Mouse (Mus musculus) heart, embryonic 10.5 days (tissue): ENCODE measurements around the gene Zfp575. TPM values are rescaled to one million over a fixed set of nuclear protein-coding genes. Genes with fewer than 3 reads are reported as not detected.

Experiments
- DNase-seq: peaks from one replicate; pipeline ENCODE4 v3.0.0-alpha.2; 2017; ENCODE audit warnings: low spot score
- H3K27ac ChIP-seq: fragments of 300-500 bp; sonication (generic); 2 replicates; pipeline ENCODE4 v1.5.1; 2016; ENCODE audit warnings: mild to moderate bottlenecking
- H3K27me3 ChIP-seq: fragments of 300-500 bp; sonication (generic); 2 replicates; pipeline ENCODE4 v1.6.1; 2016; ENCODE audit warnings: mild to moderate bottlenecking; ENCODE audit not compliant: poor library complexity, insufficient read depth, severe bottlenecking
- H3K36me3 ChIP-seq: fragments of 300-500 bp; sonication (generic); 2 replicates; pipeline ENCODE4 v1.6.1; 2016; ENCODE audit warnings: mild to moderate bottlenecking, moderate library complexity
- H3K4me1 ChIP-seq: fragments of 300-500 bp; sonication (generic); 2 replicates; pipeline ENCODE4 v1.6.1; 2016; ENCODE audit warnings: mild to moderate bottlenecking
- H3K4me3 ChIP-seq: fragments of 300-500 bp; sonication (generic); 2 replicates; pipeline ENCODE4 v1.5.1; 2016; ENCODE audit warnings: mild to moderate bottlenecking, moderate library complexity
- H3K9me3 ChIP-seq: fragments of 300-500 bp; sonication (generic); 2 replicates; pipeline ENCODE4 v1.6.1; 2016; ENCODE audit warnings: mild to moderate bottlenecking, moderate library complexity
- WGBS: fragments of 180-500 bp; shearing (Covaris S2); methylation state at CpG from one replicate; pipeline ENCODE4 v1.1.7; 2016; 5-methylcytosine and 5-hydroxymethylcytosine counted together
- polyA plus RNA-seq: library from polyadenylated mRNA; unstranded; fragments of >200 nt; fragmentation: Nextera tagmentation; extraction: Ambion mirVana; gene quantifications from 2 replicates; pipeline ENCODE4 v1.2.1, GENCODE M21; 2016

Zfp575 gene
- polyA plus RNA-seq, 1 experiment from 2014 or later, result 1.3 TPM

DNA sequence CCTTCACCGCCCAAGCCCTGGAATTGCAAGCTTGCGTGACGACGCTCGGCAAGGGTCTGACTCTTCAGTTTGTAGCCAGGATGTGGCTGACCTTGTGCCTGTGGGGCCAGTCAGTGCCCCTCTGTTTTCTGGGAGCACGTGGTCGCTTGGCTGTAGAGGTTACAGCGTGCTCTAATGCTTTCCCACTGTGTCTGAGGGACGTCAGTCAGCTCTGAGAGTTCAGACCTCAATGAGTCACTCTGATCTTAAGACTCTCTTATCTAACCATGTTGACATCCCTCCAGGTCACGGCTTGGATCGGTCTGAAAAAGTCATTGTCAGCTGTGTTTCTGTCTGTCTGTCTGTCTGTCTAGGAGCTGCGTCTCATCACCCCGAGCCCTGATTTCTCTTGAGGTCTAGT lies 27.4 kb upstream of the Zfp575 start:
- Histone ChIP-seq H3K9me3 (no peaks in the 10 kb centered on the region), H3K4me1 (peaks cover 25% of the 10 kb centered on the region), H3K4me3 (no peak overlapping the region), H3K36me3 (no peaks in the 10 kb centered on the region), H3K27me3 (peaks cover 70% of the 10 kb centered on the region), H3K27ac (no peak overlapping the region)
- no peak for DNase-seq
- WGBS, result 59% methylated on average over 13 of the region's 13 CpGs

DNA sequence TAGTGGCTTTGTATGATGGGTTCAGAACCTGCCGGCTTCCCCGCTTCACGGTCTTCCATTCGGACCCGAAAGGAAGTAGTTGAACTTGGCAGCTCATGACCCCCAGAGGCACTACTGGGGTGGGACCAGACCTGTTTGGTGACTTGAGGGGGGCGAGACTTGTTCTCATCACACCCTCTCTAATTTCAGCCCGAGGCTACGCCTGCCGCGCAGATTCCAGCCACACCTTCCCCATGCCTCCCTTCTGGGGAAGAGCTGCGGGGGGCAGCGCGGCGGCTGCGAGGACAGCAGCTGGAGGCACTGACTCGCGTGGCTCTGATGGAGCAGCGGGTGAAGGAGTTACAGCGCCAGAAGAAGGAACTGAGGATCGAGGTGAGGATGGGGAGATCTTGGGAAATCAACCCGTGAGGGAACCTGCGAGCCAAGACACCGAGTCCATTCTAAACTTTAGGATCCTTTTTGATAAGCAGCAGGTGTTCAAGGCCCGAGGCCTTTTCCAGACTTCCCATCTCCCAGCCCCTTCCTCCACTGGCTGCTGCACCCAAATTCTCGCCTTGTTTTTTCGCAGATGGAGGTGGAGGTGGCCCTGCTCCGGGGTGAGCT lies 25.0 kb upstream of the Zfp575 start:
- Histone ChIP-seq H3K27ac (no peak overlapping the region), H3K9me3 (no peaks in the 10 kb centered on the region), H3K36me3 (no peaks in the 10 kb centered on the region), H3K4me3 (peak overlapping the region; percentile 37), H3K4me1 (peaks cover 25% of the 10 kb centered on the region), H3K27me3 (peaks cover 73% of the 10 kb centered on the region)
- 5% methylated on average over 27 of the region's 27 CpGs for WGBS
- DNase-seq, result no peak

GRCm38 (mm10) chr7:24611709-24612108 lies 24.3 kb upstream of the Zfp575 start:
- Histone ChIP-seq H3K36me3 (no peaks in the 10 kb centered on the region), H3K4me3 (peak overlapping the region; percentile 64), H3K9me3 (no peaks in the 10 kb centered on the region), H3K4me1 (peaks cover 25% of the 10 kb centered on the region), H3K27me3 (peaks cover 70% of the 10 kb centered on the region), H3K27ac (0 out of 2 replicates have a peak overlapping the region, but pooled peaks have one; percentile 44)
- no peak for DNase-seq
- WGBS, result 13% methylated on average over 7 of the region's 7 CpGs

DNA sequence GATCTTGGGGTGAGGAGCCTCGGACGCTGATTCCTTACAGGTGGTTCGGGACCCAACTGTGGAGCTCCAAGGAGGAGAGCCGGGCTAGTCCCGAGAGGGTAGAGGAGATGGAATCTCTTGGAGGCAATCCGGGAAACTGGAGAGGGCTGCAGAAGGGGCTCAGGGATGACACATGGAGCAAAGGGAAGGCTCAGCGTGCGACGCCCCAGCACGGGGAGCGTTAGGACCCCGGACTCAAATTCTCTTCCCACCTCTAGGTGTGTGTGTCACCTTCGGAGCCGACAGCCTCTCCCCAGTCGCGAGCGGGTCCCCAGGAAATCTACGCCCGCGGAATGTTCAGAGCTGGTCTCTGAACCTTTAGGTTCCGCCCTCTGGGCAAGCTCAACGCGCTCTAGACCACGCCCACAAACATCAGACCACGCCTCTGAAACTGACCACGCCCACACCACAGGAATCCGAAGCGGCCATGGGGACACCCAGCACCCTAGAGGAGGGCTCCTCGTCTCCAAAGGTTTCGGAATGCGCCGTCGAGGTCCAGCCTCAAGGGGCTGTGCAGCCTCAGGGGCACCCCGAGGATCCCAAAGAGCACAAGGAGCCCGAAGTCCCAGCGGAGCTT lies 23.5 kb upstream of the Zfp575 start:
- H3K27ac ChIP-seq, result peak overlapping the region; percentile 44; the same call in 1 of the 2 replicates
- H3K4me1 ChIP-seq, result peaks cover 25% of the 10 kb centered on the region
- H3K9me3 ChIP-seq, result no peaks in the 10 kb centered on the region
- peaks cover 66% of the 10 kb centered on the region for H3K27me3 ChIP-seq
- H3K4me3 ChIP-seq, result peak overlapping the region; percentile 64
- peak; percentile 94 for DNase-seq
- 1% methylated on average over 36 of the region's 36 CpGs for WGBS
- H3K36me3 ChIP-seq, result no peaks in the 10 kb centered on the region

- peak within 1 kb of the TSS; percentile 64 for H3K4me3 ChIP-seq
- 3% methylated on average over 27 of the region's 27 CpGs for WGBS
Measured at GRCm38 (mm10) chr7:24610144-24610878, 22.9 kb upstream of the Zfp575 start, which contains the start of gene Phldb3. Gene Phldb3 (plus strand): TSS chr7:24610763.

GRCm38 (mm10) chr7:24608561-24608960 lies 21.1 kb upstream of the Zfp575 start:
- Histone ChIP-seq H3K27ac (no peak overlapping the region), H3K27me3 (peaks cover 55% of the 10 kb centered on the region), H3K4me3 (no peak overlapping the region), H3K36me3 (0 out of 2 replicates have a peak, but pooled peaks cover 2% of the 10 kb centered on the region), H3K9me3 (no peaks in the 10 kb centered on the region), H3K4me1 (peaks cover 25% of the 10 kb centered on the region)
- no peak for DNase-seq
- WGBS, result 67% methylated on average over 8 of the region's 8 CpGs

More at GRCm38 (mm10) chr7:24610144-24610878, 22.9 kb upstream of the Zfp575 start, which contains the start of gene Phldb3:
- H3K36me3 ChIP-seq, result no peaks in the 10 kb centered on the region
- no peaks in the 10 kb centered on the region for H3K9me3 ChIP-seq
- DNase-seq, result no peak
- H3K4me1 ChIP-seq, result peaks cover 25% of the 10 kb centered on the region
- peaks cover 66% of the 10 kb centered on the region for H3K27me3 ChIP-seq
- peak within 1 kb of the TSS; percentile 44; the same call in 1 of the 2 replicates for H3K27ac ChIP-seq

GRCm38 (mm10) chr7:24608017-24608416 lies 20.6 kb upstream of the Zfp575 start:
- Histone ChIP-seq H3K27ac (no peak overlapping the region), H3K36me3 (0 out of 2 replicates have a peak, but pooled peaks cover 2% of the 10 kb centered on the region), H3K9me3 (no peaks in the 10 kb centered on the region), H3K4me1 (peaks cover 25% of the 10 kb centered on the region), H3K4me3 (no peak overlapping the region), H3K27me3 (peaks cover 49% of the 10 kb centered on the region)
- 35% methylated on average over 6 of the region's 6 CpGs for WGBS
- peak; percentile 75 for DNase-seq

GRCm38 (mm10) chr7:24606046-24606445 lies 18.6 kb upstream of the Zfp575 start:
- WGBS, result 75% methylated on average over 7 of the region's 7 CpGs

GRCm38 (mm10) chr7:24605561-24605960 lies 18.1 kb upstream of the Zfp575 start:
- Histone ChIP-seq H3K4me1 (peaks cover 5% of the 10 kb centered on the region), H3K27me3 (peaks cover 25% of the 10 kb centered on the region), H3K4me3 (no peak overlapping the region), H3K27ac (no peak overlapping the region), H3K36me3 (0 out of 2 replicates have a peak, but pooled peaks cover 2% of the 10 kb centered on the region), H3K9me3 (no peaks in the 10 kb centered on the region)
- WGBS, result 84% methylated on average over 7 of the region's 7 CpGs
- DNase-seq, result no peak

More at GRCm38 (mm10) chr7:24606046-24606445, 18.6 kb upstream of the Zfp575 start:
- peaks cover 10% of the 10 kb centered on the region for H3K4me1 ChIP-seq
- no peak overlapping the region for H3K4me3 ChIP-seq
- H3K27ac ChIP-seq, result no peak overlapping the region
- H3K27me3 ChIP-seq, result peaks cover 30% of the 10 kb centered on the region
- 0 out of 2 replicates have a peak, but pooled peaks cover 2% of the 10 kb centered on the region for H3K36me3 ChIP-seq
- no peak for DNase-seq
- H3K9me3 ChIP-seq, result no peaks in the 10 kb centered on the region

- Histone ChIP-seq H3K27ac (no peak overlapping the region), H3K9me3 (no peaks in the 10 kb centered on the region), H3K36me3 (0 out of 2 replicates have a peak, but pooled peaks cover 2% of the 10 kb centered on the region), H3K4me1 (no peaks in the 10 kb centered on the region), H3K27me3 (peaks cover under 1% of the 10 kb centered on the region), H3K4me3 (peak overlapping the region; percentile 22; the same call in 1 of the 2 replicates)
- WGBS, result 8% methylated on average over 13 of the region's 13 CpGs
- peak; percentile 94 for DNase-seq
Measured at GRCm38 (mm10) chr7:24600941-24601597, 13.6 kb upstream of the Zfp575 start.

- 58% methylated on average over 15 of the region's 15 CpGs for WGBS
Measured at GRCm38 (mm10) chr7:24599211-24600067, 12.0 kb upstream of the Zfp575 start.

GRCm38 (mm10) chr7:24598121-24598520 lies 10.7 kb upstream of the Zfp575 start:
- no peak for DNase-seq
- no peaks in the 10 kb centered on the region for H3K9me3 ChIP-seq
- peaks cover 11% of the 10 kb centered on the region for H3K4me1 ChIP-seq
- H3K4me3 ChIP-seq, result no peak overlapping the region
- WGBS, result 67% methylated on average over 4 of the region's 4 CpGs
- no peak overlapping the region for H3K27ac ChIP-seq
- peaks cover 21% of the 10 kb centered on the region for H3K27me3 ChIP-seq
- no peaks in the 10 kb centered on the region for H3K36me3 ChIP-seq

More at GRCm38 (mm10) chr7:24599211-24600067, 12.0 kb upstream of the Zfp575 start:
- H3K9me3 ChIP-seq, result no peaks in the 10 kb centered on the region
- H3K27me3 ChIP-seq, result peaks cover 17% of the 10 kb centered on the region
- no peak overlapping the region for H3K27ac ChIP-seq
- peaks cover 6% of the 10 kb centered on the region for H3K4me1 ChIP-seq
- H3K36me3 ChIP-seq, result 0 out of 2 replicates have a peak, but pooled peaks cover 2% of the 10 kb centered on the region
- no peak overlapping the region for H3K4me3 ChIP-seq
- DNase-seq, result no peak
